ENCODE assay signal across 8 mouse cellular contexts in genomic region chr5:57715524-57716400, GRCm38 (mm10). TPM values are rescaled to one million over a fixed set of nuclear protein-coding genes. Genes with fewer than 3 reads are reported as not detected.
DNase-seq lines count a peak whose midpoint lies in the region; ATAC-seq lines count a peak whose summit lies in the region.

No protein-coding gene starts in this region.

- H3K27me3 ChIP-seq in intestine, embryonic 14.5 days (replicated peaks; ENCODE audit: control insufficient read depth, insufficient read depth, low read length), result no peaks in the 10 kb centered on the region; the same call in 1 of the 2 replicates

- WGBS in intestine, embryonic 14.5 days, result under 1% methylated on average over 53 of the region's 53 CpGs

- H3K27ac ChIP-seq in intestine, embryonic 14.5 days (ENCODE audit: low read depth), result peak overlapping the region; percentile 96

- H3K36me3 ChIP-seq in intestine, embryonic 14.5 days (ENCODE audit: control insufficient read depth, insufficient read depth, low read length), result no peaks in the 10 kb centered on the region

- intact Hi-C loops in left cerebral cortex, postnatal 25 days (cut with DNase I), result loop anchor here (5.0 to 10.0 kb wide), 8 partner anchors 107 to 1022 kb away; no protein-coding TSS in a partner anchor

- H3K4me1 ChIP-seq in intestine, embryonic 14.5 days (replicated peaks; ENCODE audit: control insufficient read depth, insufficient read depth, low read length), result peaks cover 1% of the 10 kb centered on the region

- peak overlapping the region; percentile 95 for H3K4me2 ChIP-seq in intestine, embryonic 14.5 days (ENCODE audit: low read length)

- H3K9me3 ChIP-seq in intestine, embryonic 14.5 days (ENCODE audit: control insufficient read depth, low read length), result no peaks in the 10 kb centered on the region

- H3K4me3 ChIP-seq in intestine, embryonic 14.5 days (ENCODE audit: low read depth, low read length), result peak overlapping the region; percentile 59

- H3K9ac ChIP-seq in intestine, embryonic 14.5 days (ENCODE audit: low read length), result peak overlapping the region; percentile 51

- peak; percentile 49 for DNase-seq in adrenal gland, adult 2 months
- peak; percentile 87 for DNase-seq in embryo, embryonic 10 days (ENCODE audit: low spot score)
- DNase-seq in gastrocnemius, postnatal 10 days, result peak; percentile 77
- peak; percentile 87 for DNase-seq in intestine, embryonic 14.5 days (ENCODE audit: low spot score)
- DNase-seq in left cerebral cortex, postnatal 25 days (ENCODE audit: low spot score in 2 of 2), result peak; percentile 88 to 93
- DNase-seq in right cerebral cortex, postnatal 4 days, result peak; percentile 82
- DNase-seq in yolk sac, embryonic 10.5 days (ENCODE audit: low spot score), result peak; percentile 70

- peak; percentile 40 for ATAC-seq in intestine, embryonic 14.5 days (replicated peaks; ENCODE audit: low FRiP score, low TSS enrichment, low read depth)
- ATAC-seq in megakaryocyte-erythroid progenitor cell, adult 5-6 weeks (replicated peaks; ENCODE audit: low FRiP score, low TSS enrichment, poor library complexity, severe bottlenecking), result peak; percentile 59

RNA-seq across cellular contexts. Expression of gene Pcdh7, which starts 2.0 kb away (rescaled TPM):
- 1 to 10 TPM; 1.4 to 2.6 TPM for total RNA-seq in adrenal gland, adult 2 months (2021)
- polyA plus RNA-seq in adrenal gland, adult 2 months (2012; rRNA removed), result 1.1 and 1.8 TPM in 2 replicates
- 10 to 100 TPM in 1 of 2 experiments, 1 to 10 TPM in 1; 9.6 to 16.8 TPM for total RNA-seq in gastrocnemius, postnatal 10 days (2021)
- polyA plus RNA-seq in intestine, embryonic 14.5 days (2014; fragmentation: Nextera tagmentation; extraction: Ambion mirVana), result 8.8 and 12.1 TPM in 2 replicates
- total RNA-seq in left cerebral cortex, postnatal 25 days (2021), result 100 to 1,000 TPM; 140 to 158 TPM
- total RNA-seq in megakaryocyte-erythroid progenitor cell, adult 5-6 weeks (2014; fragmentation: Nextera tagmentation), result 5.7 and 10.0 TPM in 2 replicates
- total RNA-seq in megakaryocyte-erythroid progenitor cell, adult 5-6 weeks (2017), result 8.5 and 12.4 TPM in 2 replicates

Comparison
In these comparisons a context has a peak if more than half of its experiments do, and no peak if none do; other contexts are left out.
1. Peak in every context shown above with its lines: DNase-seq, ATAC-seq, H3K4me3 ChIP-seq and H3K27ac ChIP-seq.
2. RNA of gene Pcdh7, which starts 2.0 kb away (total RNA-seq): 140 to 158 TPM in left cerebral cortex, postnatal 25 days; 9.6 to 16.8 TPM in gastrocnemius, postnatal 10 days, 5.7 to 12.4 TPM in megakaryocyte-erythroid progenitor cell, adult 5-6 weeks and 1.4 to 2.6 TPM in adrenal gland, adult 2 months; every median in the first group is over 4 times any median in the second.